8 mouse cellular contexts compared by ENCODE assay signal in genomic region chr4:135382316-135382715, GRCm38 (mm10). TPM values are rescaled to one million over a fixed set of nuclear protein-coding genes. Genes with fewer than 3 reads are reported as not detected.
DNase-seq lines count a peak whose midpoint lies in the region; ATAC-seq lines count a peak whose summit lies in the region.

No protein-coding gene starts in this region.

- DNase-seq in hindbrain, embryonic 10.5 days (ENCODE audit: low spot score), result peak; percentile 77
- DNase-seq in WW6 (ENCODE audit: low read depth, low spot score), result peak; percentile 71
- DNase-seq in cerebellum, postnatal 25 days, result peak; percentile 81 to 89
- DNase-seq in gastrocnemius, postnatal 36 days, result peak; percentile 19 to 44
- DNase-seq in layer of hippocampus, adult 18-20 months (ENCODE audit: low spot score in 2 of 2), result peak; percentile 40 to 77
- DNase-seq in splenic B cell, adult 2 months (ENCODE audit: low read depth, low spot score), result peak; percentile 86

- H3K4me2 ChIP-seq in hindbrain, embryonic 13.5 days, result no peak overlapping the region

- no peak overlapping the region for H3K4me3 ChIP-seq in hindbrain, embryonic 10.5 days
- H3K4me3 ChIP-seq in hindbrain, embryonic 13.5 days, result no peak overlapping the region

- H3K27ac ChIP-seq in hindbrain, embryonic 10.5 days, result no peak overlapping the region
- H3K27ac ChIP-seq in hindbrain, embryonic 13.5 days, result no peak overlapping the region

- no peak overlapping the region for H3K9ac ChIP-seq in hindbrain, embryonic 13.5 days

- ATAC-seq in hindbrain, embryonic 13.5 days (ENCODE audit: low FRiP score), result no peak
- peak; percentile 89 for ATAC-seq in megakaryocyte, adult 5-6 weeks (ENCODE audit: poor library complexity, severe bottlenecking)

- intact Hi-C loops in gastrocnemius, postnatal 36 days (cut with DNase I), result loop anchor here (2.0 to 10.0 kb wide), 2 partner anchors 28 to 292 kb away; no protein-coding TSS in a partner anchor

- no peaks in the 10 kb centered on the region for H3K9me3 ChIP-seq in hindbrain, embryonic 10.5 days
- H3K9me3 ChIP-seq in hindbrain, embryonic 13.5 days, result no peaks in the 10 kb centered on the region

- 5% methylated on average over 14 of the region's 14 CpGs for WGBS in hindbrain, embryonic 10.5 days
- WGBS in hindbrain, embryonic 13.5 days, result 5% methylated on average over 14 of the region's 14 CpGs

- H3K4me1 ChIP-seq in hindbrain, embryonic 10.5 days (replicated peaks), result peaks cover 15% of the 10 kb centered on the region
- H3K4me1 ChIP-seq in hindbrain, embryonic 13.5 days (replicated peaks), result peaks cover 6% of the 10 kb centered on the region

- peaks cover 12% of the 10 kb centered on the region for H3K27me3 ChIP-seq in hindbrain, embryonic 10.5 days (ENCODE audit: insufficient read depth, poor library complexity, severe bottlenecking)
- 0 out of 2 replicates have a peak, but pooled peaks cover 9% of the 10 kb centered on the region for H3K27me3 ChIP-seq in hindbrain, embryonic 13.5 days
- no peaks in the 10 kb centered on the region for H3K27me3 ChIP-seq in splenic B cell, adult 2 months (ENCODE audit: control insufficient read depth, insufficient read depth, low read length, poor library complexity, severe bottlenecking)

- no peaks in the 10 kb centered on the region for H3K36me3 ChIP-seq in hindbrain, embryonic 10.5 days
- no peaks in the 10 kb centered on the region for H3K36me3 ChIP-seq in hindbrain, embryonic 13.5 days
- H3K36me3 ChIP-seq in splenic B cell, adult 2 months (ENCODE audit: control insufficient read depth, insufficient read depth, low read length, poor library complexity, severe bottlenecking), result no peaks in the 10 kb centered on the region

RNA-seq across cellular contexts. Expression of gene Ncmap, which starts 15.7 kb away (rescaled TPM):
- 0.30 and 0.35 TPM in 2 replicates for polyA plus RNA-seq in hindbrain, embryonic 10.5 days (2016; fragmentation: Nextera tagmentation; extraction: Ambion mirVana)
- polyA plus RNA-seq in hindbrain, embryonic 13.5 days (2015; fragmentation: Nextera tagmentation; extraction: Ambion mirVana), result 0.75 and 1.2 TPM in 2 replicates
- 1 to 10 TPM; 2.2 to 4.9 TPM for total RNA-seq in gastrocnemius, postnatal 36 days (2021)
- total RNA-seq in layer of hippocampus, adult 18-20 months (2021), result under 1 TPM; 0.23 to 0.37 TPM
- total RNA-seq in megakaryocyte, adult 5-6 weeks (2015), result not detected in 2 replicates
- total RNA-seq in megakaryocyte, adult 5-6 weeks (2017), result not detected in 2 replicates

RNA-seq across cellular contexts. Expression of gene Srrm1, which starts 29.2 kb away (rescaled TPM):
- 219 and 225 TPM in 2 replicates for polyA plus RNA-seq in hindbrain, embryonic 10.5 days (2016; fragmentation: Nextera tagmentation; extraction: Ambion mirVana)
- 215 and 220 TPM in 2 replicates for polyA plus RNA-seq in hindbrain, embryonic 13.5 days (2015; fragmentation: Nextera tagmentation; extraction: Ambion mirVana)
- 10 to 100 TPM; 51.5 to 59.3 TPM for total RNA-seq in gastrocnemius, postnatal 36 days (2021)
- total RNA-seq in layer of hippocampus, adult 18-20 months (2021), result 100 to 1,000 TPM; 117 to 138 TPM
- 144 and 146 TPM in 2 replicates for total RNA-seq in megakaryocyte, adult 5-6 weeks (2015)
- total RNA-seq in megakaryocyte, adult 5-6 weeks (2017), result 80.5 and 112 TPM in 2 replicates

RNA-seq across cellular contexts. Expression of gene Rcan3, which starts 51.3 kb away (rescaled TPM):
- 11.6 and 14.2 TPM in 2 replicates for polyA plus RNA-seq in hindbrain, embryonic 10.5 days (2016; fragmentation: Nextera tagmentation; extraction: Ambion mirVana)
- 31.2 and 31.8 TPM in 2 replicates for polyA plus RNA-seq in hindbrain, embryonic 13.5 days (2015; fragmentation: Nextera tagmentation; extraction: Ambion mirVana)
- 1 to 10 TPM; 3.2 to 4.0 TPM for total RNA-seq in gastrocnemius, postnatal 36 days (2021)
- 10 to 100 TPM; 24.1 to 25.9 TPM for total RNA-seq in layer of hippocampus, adult 18-20 months (2021)
- total RNA-seq in megakaryocyte, adult 5-6 weeks (2015), result 11.8 and 12.0 TPM in 2 replicates
- total RNA-seq in megakaryocyte, adult 5-6 weeks (2017), result 9.8 and 10.6 TPM in 2 replicates

Comparison
In these comparisons a context has a peak if more than half of its experiments do, and no peak if none do; other contexts are left out.
1. DNase-seq: peak in every context shown above with its lines; median percentile 86 in splenic B cell, adult 2 months; 85 in cerebellum, postnatal 25 days; 77 in hindbrain, embryonic 10.5 days; 71 in WW6; 58 in layer of hippocampus, adult 18-20 months; 32 in gastrocnemius, postnatal 36 days.